Mouse (Mus musculus) heart, postnatal 0 days (tissue): ENCODE measurements at regions not wholly inside any gene's neighbourhood (a gene's known extent, or its start where the extent isn't known, plus 50 kb on each side); places are given as distances from the start of the nearest gene placed in this dataset.

ENCODE experiments used
- CTCF ChIP-seq: IDR thresholded peaks from 2 replicates; pipeline ENCODE4 v1.5.1; 2016; ENCODE audit warnings: antibody characterized with exemption, control low read depth, low read depth
- EP300 ChIP-seq: IDR thresholded peaks from 2 replicates; pipeline ENCODE4 v1.6.1; 2016; ENCODE audit warnings: antibody characterized with exemption, low read depth

GRCm38 (mm10) chr14:103962303-103962881, 118.2 kb upstream of the Ednrb start:
- TF ChIP-seq CTCF (no peak), EP300 (no peak)
